Mouse (Mus musculus) left cerebral cortex, postnatal 4 days (tissue): ENCODE measurements around the gene Edrf1. TPM values are rescaled to one million over a fixed set of nuclear protein-coding genes. Genes with fewer than 3 reads are reported as not detected.

Experiments
- DNase-seq: peaks from one replicate; pipeline ENCODE4 v3.0.0-alpha.2; 2022
- intact Hi-C: fragments of 180-260 bp; cut with DNase I; formaldehyde crosslinking; loops from one replicate; pipeline ENCODE4 v1.15.1; 2025
- total RNA-seq, 2 experiments: library from RNA; stranded (reverse); gene quantifications; 2 replicates each; pipeline ENCODE4 v1.2.3; 2021

Gene Edrf1
- total RNA-seq, result 10 to 100 TPM; 24.3 to 24.5 TPM

DNA sequence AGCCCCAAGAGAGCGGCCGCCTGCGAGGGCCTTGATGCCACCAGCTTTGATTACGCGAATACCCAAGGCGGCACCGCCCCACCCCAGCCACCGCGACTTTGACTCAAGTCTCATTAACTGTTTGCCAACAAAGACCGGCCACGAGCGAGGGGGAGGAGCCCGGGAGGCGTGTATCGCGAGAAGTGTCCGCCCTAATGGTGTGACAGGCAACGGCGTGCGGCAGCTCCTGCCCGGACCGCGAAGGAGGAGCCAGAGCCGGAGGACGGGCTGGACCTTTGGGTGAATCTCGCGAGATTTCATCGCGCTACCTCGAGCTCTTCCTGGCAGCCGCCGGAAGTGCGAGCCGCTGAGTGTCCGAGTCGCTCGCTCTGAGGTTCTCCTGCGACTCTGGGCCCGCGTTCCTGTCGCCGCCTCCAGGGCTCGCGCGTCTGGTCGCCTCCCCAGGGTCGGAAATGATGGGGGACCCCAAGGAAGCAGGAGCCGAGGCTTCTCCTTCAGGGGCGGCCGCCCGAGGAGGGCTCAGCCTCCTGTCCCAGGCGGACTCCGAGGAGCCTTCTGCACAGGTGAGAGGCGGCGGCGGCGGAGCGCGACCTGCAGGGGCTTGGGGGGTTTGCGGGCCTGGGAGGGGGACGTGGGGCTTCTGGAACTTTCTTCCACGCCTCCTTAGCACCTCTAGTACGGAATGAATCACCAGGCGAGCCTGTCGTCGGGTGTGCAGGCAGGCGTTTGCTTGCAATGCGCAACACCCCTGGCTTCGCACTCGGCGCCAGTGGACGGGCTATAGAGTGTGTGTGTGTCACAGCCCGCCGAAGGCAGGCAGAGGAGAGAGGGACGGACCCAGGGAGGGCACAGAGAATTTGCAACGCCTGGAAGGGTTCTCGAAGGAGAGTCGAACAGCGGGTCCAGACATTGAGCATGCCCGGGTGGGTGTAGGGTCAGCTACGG is at the start of gene Edrf1:
TSS of gene Edrf1 (plus strand) at position 183 of the 945 bp plus-strand sequence.
- intact Hi-C loops, result loop anchor here (2.0 to 10.0 kb wide), 2 partner anchors 523 to 605 kb away; no protein-coding TSS in a partner anchor
- DNase-seq, result peak; percentile 99

DNA sequence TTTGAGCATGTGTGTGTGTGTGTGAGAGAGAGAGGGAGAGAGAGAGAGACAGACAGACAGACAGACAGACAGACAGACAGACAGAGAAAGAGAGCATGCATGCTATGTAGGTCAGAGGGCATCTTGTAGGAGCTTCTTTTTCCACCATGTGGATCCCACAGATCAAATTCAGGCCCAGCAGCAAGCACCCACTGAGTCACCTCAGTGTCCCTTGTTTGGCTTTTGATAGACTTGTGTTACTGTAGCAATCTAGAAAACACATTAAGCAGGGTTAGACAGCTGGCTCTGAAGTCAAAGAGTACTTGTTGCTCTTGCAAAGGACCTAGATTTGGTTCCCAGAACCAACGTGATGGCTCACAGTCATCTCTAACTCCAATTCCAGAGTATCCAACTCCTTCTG is 45.6 kb upstream of the Edrf1 start:
- intact Hi-C loops, result no loop called here
- no peak for DNase-seq

DNA sequence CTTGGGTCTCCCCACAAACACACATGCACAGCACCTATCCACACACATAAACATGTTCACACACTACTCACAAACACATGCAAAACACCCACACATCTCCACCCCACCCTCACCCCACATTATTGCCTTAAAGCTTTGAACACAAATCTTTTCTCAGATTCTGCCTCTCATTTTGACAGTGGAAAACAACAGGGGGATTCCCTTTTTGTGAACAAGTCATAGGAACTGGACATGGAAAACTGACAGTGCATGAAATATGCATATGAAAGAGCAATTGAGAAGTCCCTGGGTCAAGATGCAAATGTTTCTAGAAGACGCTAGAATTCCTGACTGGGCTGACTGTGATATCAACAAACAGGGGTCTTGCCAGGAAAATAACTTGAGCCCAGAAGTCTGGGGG is 36.8 kb upstream of the Edrf1 start:
- no peak for DNase-seq
- intact Hi-C loops, result no loop called here

DNA sequence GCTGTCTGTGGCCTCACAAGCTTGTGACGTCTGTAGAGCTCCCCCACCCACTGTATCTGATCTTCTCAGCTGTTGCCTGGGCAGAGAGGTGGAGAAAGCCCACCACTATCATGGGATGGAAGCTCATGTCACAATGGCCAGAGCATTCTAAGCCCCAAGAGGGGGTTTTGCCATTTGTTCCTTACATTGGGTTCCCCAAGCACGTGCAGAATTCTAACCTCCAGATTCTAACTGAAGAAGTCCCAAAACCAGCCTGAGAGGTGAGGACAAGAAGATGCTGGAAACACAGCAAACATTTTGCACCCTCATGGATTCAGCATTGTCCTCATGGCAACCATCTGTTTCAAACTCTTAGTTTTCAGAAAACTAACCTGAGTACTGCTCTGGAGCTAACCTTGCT is 35.3 kb upstream of the Edrf1 start, which contains the start of gene Tex36:
TSS of gene Tex36 (minus strand) at position 101 of the 400 bp plus-strand sequence.
- DNase-seq, result no peak
- intact Hi-C loops, result no loop called here

DNA sequence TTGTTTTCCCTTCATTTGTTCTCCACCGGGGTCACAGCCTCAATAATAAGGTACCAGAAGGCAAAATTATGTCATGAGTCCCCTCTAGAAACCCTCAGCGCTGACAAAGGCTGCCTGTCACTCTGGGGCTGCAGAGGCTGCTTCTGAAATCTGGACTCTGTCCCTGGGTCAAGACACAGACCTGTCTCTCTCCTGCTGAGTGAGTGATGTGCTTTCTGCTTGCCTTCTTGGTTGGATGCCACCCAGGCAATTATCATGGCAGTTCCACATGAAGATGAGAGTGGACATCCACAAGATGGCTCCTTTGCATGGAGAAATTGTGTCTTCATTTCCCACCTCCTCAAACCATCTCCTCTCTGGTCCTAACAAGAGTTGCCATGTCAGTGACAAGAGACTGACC is 34.2 kb upstream of the Edrf1 start:
- intact Hi-C loops, result no loop called here
- no peak for DNase-seq

DNA sequence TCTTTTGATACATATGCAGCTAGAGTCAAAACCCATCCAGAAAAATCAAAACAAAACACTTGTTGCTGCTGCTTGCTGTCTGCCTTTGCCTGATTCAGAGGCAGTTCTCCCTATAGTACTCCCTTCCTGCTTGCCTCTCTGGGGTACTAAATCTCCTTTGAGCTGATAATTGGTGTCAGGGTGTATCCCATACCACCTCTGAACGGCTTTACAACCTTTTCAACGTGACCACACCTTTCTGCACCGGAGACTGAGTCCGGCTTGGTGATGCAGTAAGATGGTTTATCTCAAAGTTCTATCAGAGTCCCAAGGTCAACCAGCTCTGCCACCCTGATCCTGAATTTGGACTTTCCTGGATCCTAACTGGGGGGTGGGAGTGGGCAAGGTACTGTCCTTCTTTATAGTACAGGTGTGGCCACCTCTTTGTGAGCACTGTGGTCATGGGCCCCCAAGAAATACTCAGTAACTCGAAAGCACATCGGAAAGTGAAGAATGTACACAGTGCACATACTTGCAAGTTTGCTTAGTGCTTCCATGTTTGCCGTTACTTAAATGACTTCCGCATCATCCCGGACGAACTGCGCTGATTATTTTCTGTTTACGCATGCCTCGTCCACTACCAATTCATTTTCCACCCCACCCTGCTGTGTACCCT is 32.8 kb upstream of the Edrf1 start:
- no peak for DNase-seq
- intact Hi-C loops, result no loop called here

DNA sequence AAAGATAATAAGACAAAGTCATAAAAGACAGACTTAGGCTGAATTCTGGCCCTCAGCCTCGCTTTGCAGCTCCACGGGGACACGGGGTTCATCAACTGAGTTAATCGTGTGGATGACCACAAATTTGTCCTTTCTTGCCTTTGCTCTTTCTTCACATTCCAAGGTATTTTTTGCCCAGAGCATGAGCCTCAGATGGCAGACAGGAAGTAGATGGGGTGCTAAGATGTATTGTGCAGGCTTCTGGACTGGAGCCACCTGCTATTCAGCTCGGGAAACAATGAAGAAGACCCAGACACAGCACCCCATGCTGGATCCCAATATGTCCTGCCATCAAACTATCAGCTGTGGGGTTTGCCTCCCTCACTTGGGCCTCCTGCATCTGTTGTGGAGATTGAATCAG is 30.0 kb upstream of the Edrf1 start:
- intact Hi-C loops, result no loop called here
- no peak for DNase-seq

DNA sequence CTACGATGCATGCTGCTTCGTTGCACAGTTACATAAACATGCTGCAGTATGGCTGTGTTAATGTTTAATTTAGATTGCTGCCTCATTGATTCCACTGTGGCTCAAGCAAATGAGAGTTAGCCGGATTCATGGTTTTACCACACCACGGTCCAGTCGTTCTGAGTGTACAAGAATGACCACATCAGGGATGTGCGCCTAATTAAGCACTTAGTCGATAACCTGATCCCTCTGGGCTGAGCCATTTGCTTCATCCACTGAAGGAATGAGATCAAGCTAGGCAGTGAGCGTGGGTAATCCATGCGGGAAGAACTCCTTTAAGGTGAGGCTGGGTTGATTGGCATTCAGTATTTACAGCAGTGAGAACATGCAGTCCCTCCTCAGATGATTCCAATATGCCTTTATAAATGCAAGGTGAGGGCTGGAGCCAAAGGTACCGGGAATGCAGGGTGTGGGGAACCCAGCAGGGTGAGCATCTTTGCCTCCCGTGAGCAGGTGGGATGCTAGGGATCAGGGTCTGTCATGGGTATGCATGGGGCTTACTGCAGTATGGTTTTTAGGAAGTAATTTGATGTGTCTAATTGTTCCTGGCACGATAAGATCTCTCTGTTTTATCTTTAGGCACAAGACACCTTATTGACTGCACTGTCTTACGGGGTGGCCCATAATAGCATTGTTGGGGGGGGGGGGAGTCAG is 29.3 kb upstream of the Edrf1 start:
- DNase-seq, result no peak
- intact Hi-C loops, result no loop called here

DNA sequence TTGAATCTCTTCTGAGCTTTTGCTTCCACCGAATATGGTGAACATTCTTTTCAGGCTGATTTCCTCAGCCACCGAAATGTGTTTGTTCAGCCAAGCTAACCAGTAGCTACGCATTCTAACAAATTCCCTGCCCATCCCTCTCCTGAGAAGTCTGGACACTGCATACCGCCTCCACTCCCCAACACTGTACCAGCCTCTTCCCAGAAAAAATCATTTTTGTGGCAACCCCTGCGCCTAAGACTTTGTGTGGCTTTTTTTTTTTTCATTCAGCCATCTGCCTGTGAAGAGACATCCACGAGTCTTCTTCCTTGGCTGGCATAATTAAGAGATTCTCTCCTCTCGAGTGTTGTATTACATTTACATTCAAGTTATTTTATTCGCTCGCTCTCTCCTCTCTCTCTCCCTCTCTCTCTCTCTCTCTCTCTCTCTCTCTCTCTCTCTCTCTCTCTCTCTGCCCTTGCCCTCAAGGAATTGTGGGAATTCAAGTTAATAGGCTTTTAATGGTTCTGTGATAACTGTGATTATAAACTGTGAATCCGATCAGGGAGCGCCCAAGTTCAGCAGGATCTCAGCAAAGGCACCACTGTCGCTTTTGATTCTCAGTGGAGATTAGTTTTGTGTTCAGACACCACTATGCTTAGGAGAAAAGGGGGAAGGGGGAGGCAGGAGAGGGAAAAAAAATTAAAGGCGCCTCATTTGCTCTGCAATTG is 28.6 kb upstream of the Edrf1 start:
- DNase-seq, result no peak
- intact Hi-C loops, result no loop called here

DNA sequence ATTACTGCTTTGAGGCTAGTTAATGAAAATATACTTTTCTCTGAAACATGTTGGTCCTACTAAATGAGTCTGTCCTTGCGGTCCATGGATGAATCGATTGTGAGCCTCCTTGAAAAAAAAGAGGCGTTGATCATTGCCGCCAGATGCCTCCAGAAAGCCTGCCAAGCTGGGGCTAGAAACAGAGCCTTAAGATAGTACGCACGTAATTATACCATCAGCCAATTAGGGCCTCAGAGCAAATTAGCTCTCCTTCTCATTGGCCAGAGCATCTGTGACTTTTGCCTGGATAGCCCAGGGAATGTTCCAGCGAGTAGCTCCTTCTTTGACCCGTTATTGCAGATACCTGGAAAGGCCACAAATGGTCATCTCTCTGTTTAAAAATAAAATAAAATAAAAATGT is 27.8 kb upstream of the Edrf1 start:
- DNase-seq, result peak; percentile 63
- intact Hi-C loops, result no loop called here

DNA sequence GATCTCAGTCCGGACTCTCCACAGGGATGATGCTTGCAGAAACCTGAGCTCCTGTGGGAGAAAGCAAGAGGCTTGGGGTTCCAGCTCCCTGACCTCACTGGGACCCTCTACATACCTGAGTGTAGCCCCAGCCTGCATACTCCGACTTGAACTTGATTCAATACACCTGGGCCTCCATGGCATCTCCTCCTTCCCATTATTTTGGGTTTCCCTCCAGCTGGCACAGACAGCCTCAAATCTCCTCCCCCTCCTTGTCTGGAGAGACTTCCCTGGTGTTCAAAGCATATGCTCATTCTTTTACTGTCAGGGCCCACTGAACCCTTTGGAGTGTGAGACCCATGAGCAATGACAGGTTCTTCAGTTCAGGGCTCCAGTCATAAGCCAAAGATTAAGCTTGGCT is 24.4 kb upstream of the Edrf1 start:
- DNase-seq, result no peak
- intact Hi-C loops, result no loop called here

DNA sequence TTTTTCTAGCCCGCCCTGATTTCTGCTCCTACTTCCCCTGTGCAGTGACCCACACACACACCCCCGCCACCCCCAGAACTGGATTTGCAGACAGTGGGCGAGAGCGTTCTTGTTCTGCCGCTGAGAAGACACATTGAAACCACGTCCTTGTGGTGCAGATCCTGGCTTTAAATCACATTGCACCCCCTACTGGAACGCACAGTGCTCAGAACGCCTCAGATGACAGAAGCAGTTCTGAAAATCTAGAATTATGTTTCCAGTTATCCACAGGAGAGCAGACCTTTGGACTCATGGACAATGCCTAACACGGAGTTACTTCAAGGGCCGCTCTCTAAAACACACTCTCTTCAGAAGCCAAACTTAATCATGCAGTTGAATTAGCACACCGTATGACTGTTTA is 16.6 kb upstream of the Edrf1 start:
- intact Hi-C loops, result loop anchor here (5.0 kb wide), 1 partner anchor 583 kb away; no protein-coding TSS in a partner anchor
- DNase-seq, result no peak

DNA sequence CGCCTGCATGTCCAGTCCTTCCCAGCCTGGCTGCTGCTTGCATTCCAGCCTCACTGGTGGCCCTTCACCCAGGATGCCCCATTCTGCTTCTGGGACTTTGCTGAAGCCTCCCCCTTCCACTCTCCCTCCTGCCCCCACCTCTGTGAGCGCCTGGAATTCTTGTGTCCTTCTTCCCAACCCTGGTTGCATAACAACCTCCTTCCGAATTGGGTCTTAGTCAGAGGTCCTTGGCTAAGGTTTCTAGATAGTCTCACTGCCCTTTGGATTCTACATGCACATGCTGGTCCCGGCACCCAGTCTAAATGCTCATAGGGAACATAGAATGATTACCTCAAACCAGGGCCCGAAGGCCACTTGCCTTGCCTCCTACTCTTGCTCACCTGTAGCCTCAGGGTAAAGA is 14.1 kb upstream of the Edrf1 start:
- DNase-seq, result no peak
- intact Hi-C loops, result loop anchor here (5.0 kb wide), 1 partner anchor 586 kb away; no protein-coding TSS in a partner anchor

DNA sequence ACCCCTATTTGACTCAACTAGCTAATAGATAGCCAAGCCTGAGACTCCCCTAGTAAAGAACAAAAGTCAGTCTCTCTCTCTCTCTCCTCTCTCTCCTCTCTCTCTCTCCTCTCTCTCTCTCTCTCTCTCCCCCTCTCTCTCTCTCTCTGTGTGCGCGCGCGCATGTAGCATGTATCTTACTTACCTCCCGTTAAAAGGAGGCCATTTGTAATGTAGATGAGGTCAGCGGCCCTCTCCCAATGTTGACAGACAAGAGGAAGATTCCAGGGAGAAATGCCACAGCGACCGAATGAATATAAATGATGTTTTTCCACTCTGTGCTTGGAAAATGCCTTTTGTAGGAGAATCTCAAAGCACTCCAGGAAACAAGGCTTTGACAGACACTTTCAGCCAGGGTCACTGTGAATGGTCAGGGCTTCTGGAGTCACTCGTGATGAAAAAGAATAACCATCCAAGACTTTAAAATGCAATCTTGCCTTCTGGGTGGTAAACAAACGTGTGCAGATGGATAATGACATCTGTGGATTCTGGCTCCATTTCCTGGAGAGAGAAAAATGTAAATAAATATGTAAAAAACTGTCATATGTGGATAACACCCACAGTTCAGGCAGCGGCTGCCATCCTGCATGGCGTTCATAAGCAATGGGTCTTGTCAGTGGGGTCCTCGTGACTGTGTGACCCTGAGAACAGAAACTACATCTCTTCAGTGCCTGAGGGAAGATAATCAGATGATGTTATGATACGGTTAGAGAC is 10.0 kb upstream of the Edrf1 start:
- intact Hi-C loops, result no loop called here
- DNase-seq, result no peak

DNA sequence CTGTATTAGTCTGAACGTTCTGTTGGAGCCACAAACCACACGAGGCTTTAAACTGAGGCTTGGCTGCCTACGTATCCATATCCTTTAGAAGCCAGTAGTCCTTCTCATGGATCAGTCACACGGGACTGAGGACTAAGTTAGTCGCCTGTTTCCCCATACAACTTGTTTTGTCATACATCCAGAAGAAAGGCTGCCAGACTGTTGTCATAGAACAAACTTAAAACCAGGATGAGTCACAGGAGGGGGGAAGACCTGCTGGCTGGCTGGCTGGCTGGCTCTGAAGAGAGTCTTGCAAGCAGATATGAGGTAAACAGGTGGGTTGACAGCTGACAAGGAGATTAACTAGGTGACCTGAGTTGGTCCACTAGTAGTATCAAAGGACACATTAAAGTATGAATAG is 6.5 kb upstream of the Edrf1 start:
- intact Hi-C loops, result loop anchor here (10.0 kb wide), 1 partner anchor 516 kb away; no protein-coding TSS in a partner anchor
- no peak for DNase-seq

DNA sequence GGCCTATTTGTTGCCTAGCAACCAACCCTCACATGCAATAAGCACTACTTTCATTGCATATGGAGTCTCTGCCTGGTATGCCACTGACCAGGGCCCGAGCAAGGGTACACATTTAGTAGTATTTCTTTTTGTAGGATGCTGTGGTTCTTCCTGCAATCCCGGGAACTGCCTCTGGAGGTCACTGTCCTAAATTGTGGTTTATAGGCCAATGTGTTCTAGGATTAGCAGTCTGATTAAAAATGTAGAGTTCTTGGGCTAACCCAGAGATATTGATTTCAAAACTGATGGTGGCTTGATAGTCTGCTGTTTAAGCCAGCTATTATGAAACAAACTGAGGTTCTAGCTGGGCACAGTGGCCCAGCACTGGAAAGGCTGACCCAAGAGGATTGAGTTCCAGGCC is 4.9 kb upstream of the Edrf1 start:
- DNase-seq, result peak; percentile 62
- intact Hi-C loops, result loop anchor here (10.0 kb wide), 1 partner anchor 518 kb away; no protein-coding TSS in a partner anchor

DNA sequence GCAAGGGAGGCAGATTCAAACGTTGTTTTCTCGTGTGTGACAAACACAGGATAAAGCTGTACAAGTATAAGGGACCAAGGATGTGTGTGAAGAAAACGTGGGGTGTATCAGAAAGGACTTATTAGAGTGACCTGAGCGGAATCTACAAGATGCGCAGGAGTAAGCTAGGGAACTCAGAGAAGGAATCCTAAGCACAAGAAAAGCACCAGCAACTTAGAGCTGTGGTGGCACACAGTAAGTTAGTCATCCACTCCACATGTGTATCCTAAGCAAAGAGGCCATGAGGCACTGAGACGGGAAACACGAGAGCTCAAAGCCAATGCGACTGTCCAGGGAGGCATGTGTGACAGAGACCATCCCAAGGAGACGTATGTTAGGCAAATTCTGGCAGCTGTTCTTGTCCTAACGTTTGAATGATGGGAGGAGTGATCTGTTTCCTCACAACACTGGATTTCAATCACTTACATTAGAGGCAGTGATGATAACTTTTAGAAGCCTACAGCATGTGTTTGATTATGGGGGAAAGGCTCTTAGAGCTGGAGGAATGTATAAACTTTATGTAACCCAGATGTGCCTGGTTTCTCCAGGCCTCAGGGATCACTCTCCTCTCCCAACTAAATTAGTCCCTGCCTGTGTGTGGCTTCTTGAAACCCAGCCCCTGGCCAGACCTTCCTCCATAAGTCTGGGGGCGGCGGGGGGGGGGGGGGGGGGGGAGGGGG is 2.3 kb upstream of the Edrf1 start:
- intact Hi-C loops, result loop anchor here (10.0 kb wide), 1 partner anchor 520 kb away; no protein-coding TSS in a partner anchor

DNA sequence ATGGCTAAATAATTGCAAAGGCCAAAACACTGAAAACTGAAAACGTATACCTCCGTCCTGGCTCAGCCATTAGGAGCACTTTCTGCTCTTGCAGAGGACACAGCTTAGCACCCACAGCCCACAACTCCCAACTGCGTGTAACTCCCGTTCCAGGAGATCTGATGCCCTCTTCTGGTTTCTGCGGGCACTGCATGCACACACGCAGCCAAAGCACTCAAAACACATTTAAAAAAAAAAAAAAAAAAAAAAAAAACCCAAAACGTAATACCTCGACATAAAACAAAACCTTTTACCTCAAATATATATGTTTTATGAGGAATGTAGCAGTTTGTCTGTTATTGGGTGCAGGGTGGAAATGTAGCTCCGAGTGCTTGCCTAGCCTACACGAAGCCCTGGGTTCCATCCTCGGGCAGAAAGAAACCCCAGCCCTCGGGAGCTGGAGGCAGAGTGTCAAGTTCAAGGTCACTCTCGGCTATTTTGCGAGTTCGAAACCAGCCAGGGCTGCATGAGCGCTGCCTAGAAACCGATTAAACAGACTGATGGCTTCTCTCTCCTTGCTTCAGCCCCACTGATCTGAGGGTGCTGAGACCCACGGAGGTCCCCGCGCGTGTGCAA is 498 bp upstream of the Edrf1 start:
- intact Hi-C loops, result loop anchor here (2.0 to 10.0 kb wide), 2 partner anchors 522 to 604 kb away; no protein-coding TSS in a partner anchor
- peak; percentile 92 for DNase-seq

More for the DNA sequence above, 2.3 kb upstream of the Edrf1 start:
- no peak for DNase-seq
